Mouse (Mus musculus) 3T3-L1 (cell line): ENCODE data around the gene Cox4i1.

Experiments
- DNase-seq: peaks from one replicate; pipeline ENCODE4 v3.0.0-alpha.2; 2015; ENCODE audit warnings: low read depth, low spot score

Cox4i1 gene

GRCm38 (mm10) chr8:120693861-120694493, 26.0 kb downstream of the Cox4i1 start:
- DNase-seq, result no peak

GRCm38 (mm10) chr8:120696401-120697153, 28.6 kb downstream of the Cox4i1 start:
- no peak for DNase-seq

DNA sequence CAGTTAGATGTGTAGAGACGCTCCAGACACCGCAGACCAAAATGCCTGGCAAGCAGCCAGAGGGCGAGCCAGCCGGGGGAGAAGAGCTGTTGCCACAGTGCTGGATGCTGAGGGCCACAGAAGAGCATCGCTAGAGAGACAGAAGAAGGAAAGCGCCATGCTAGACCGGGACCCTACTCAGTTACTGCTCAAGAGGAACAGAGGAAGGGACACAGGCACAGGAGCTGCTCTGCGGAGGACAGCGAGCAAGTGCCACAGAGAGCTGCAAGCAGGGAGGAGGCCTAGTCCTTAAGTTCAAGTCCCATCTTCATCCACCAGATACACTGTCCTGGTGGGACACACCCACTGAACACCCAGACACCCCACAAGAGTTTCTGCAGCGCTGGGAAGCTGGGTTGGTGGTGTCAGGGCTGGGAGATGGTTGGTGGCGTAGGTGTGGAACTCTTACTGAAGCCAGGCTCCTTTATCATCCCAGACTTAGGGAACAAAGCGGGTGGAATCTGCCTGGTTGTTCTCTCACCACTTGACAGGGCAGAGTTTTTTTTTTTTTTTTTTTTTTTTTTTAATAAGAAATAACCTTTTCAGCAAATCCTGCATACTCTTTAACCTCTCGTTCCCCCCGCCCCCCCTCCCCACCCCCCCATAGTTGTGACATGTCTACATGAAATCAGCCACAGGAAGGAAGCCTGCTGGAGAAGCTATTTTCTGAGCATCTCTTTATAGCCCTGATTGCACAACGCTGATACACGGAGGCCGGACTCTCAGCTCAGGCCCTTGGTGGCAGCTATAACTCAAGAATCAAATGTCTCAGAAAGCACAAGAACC, 29.3 kb downstream of the Cox4i1 start:
- DNase-seq, result no peak

DNA sequence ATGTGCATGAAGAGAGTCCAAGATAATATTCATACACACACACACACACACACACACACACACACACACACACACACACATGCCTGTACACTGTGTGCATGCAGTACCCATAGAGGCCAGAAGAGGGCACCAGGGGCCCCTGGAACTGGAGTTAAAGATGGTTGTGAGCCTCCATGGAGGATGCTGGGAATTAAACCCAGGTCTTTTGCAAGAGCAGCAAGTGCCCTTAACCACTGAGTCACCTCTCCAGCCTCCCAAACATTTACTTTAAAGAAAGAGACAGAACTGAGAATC, 29.9 kb downstream of the Cox4i1 start:
- peak; percentile 14 for DNase-seq

- DNase-seq, result no peak
These were observed 30.4 kb downstream of the Cox4i1 start for GRCm38 (mm10) chr8:120698426-120698825.

- no peak for DNase-seq
These were observed 31.1 kb downstream of the Cox4i1 start for GRCm38 (mm10) chr8:120699079-120699478.

DNA sequence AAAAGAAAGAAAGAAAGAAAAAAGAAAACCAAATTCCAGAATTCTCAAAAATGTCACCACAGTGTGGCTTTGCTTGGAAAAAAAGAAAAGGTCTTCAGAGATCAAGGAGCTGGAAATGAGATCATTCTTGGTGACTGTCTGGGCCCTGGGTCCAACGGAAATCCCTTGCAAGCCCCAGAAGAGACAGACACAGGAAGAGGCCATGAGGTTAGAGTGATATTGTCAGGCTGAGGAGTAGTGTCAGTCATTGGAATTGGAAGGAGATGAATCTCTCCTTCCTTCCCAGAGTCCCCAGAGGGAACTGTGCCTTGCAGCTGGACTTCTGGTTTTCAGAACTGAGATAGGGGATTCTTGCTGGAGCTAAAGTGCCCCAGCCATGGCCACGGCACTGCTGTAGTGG, 31.5 kb downstream of the Cox4i1 start:
- DNase-seq, result no peak

GRCm38 (mm10) chr8:120700053-120700452, 32.0 kb downstream of the Cox4i1 start:
- DNase-seq, result no peak

- no peak for DNase-seq
These were observed 33.9 kb downstream of the Cox4i1 start for GRCm38 (mm10) chr8:120701758-120702465.

DNA sequence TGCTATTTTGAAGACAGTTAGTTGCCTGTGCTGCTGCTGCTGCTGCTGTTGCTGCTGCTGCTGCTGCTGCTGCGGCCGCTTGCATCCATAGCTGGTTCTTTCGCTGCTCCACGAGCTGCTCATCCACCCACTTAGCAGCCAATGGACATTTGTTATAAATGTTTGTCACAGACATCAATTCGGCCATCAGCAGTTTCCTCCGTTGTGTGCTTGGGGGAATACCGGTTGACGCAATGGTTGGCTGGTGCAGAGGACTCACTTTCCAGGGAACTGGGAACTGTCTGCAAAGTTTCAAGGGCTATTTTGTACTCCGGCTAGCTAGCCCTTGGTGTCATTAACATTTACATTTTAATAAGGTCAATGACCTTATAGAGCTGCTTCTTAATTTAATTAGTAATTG, 36.2 kb downstream of the Cox4i1 start:
- DNase-seq, result no peak

DNA sequence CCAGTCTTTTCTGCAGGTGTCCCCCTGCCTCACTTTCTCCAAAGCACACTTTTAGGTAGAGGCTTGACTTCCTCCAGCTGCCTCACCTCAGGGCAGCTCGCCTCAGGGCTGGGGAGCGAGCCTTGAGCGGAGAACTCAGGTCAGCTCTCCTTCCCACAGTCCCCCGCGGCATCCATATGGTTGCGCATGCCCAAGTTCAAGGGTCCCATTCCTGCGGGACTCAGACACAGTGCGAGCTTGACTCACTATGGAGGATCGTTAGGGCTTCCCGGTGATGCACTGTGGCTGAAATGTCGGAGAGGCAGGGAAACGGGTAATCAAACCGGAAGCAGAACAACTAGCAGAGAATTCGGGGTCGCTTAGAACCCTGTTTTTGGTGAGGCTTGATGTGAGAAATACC, 37.1 kb downstream of the Cox4i1 start:
- DNase-seq, result no peak

GRCm38 (mm10) chr8:120706193-120706592, 38.2 kb downstream of the Cox4i1 start:
- no peak for DNase-seq

GRCm38 (mm10) chr8:120709176-120709575, 41.2 kb downstream of the Cox4i1 start:
- no peak for DNase-seq

GRCm38 (mm10) chr8:120715200-120715599, 47.2 kb downstream of the Cox4i1 start:
- DNase-seq, result no peak

DNA sequence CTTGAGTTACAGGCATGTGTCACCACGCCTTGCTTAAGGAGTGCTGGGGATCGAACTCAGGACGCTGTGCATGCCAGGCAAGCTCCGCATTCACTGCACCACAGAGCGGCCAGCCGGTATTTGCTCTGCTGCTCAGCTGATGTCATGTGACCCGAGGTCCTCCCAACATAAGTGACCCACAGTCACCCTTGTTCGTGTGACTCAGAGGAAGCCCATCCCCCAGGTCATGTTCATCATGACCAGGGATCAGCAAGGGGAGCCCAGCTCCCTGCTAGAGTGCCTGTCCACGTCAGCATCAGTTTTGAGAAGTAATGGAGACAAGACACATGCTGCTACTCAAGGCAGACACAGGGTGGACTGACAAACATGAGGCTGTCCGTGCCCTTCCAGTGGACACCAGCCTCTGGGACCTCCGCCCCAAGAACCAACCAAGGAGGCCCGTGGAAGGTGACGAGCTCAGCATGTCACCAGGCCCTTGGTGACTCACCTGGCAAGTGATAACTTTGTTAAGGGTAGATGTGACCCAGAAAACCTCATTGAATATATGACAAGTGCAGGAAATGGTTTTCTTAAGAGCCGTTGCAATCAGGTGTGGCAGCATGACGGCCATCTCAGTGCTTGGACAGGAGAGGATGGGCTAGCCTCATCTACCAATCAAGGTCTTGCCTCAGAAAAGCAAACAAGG, 48.1 kb downstream of the Cox4i1 start:
- DNase-seq, result no peak

- no peak for DNase-seq
These were observed 51.7 kb downstream of the Cox4i1 start for GRCm38 (mm10) chr8:120719586-120720236.

- DNase-seq, result no peak
These were observed 55.0 kb downstream of the Cox4i1 start for GRCm38 (mm10) chr8:120723025-120723424.
